Mouse (Mus musculus) skeletal muscle tissue, postnatal 0 days (tissue): ENCODE results near the gene Abhd5. TPM values are rescaled to one million over a fixed set of nuclear protein-coding genes. Genes with fewer than 3 reads are reported as not detected.

Experiments
- polyA plus RNA-seq: library from polyadenylated mRNA; unstranded; fragments of >200 nt; fragmentation: Nextera tagmentation; extraction: Ambion mirVana; gene quantifications from 2 replicates; pipeline ENCODE4 v1.2.1, GENCODE M21; 2015

The Abhd5 gene
- 17.8 and 41.2 TPM in 2 replicates for polyA plus RNA-seq

GRCm38 (mm10) chr9:122351303-122352024, at the start of gene Abhd5:
Abhd5 (plus strand) TSS chr9:122351608.

Other genes starting within 250 kb of the Abhd5 start
- gene Snrk, start 234.3 kb upstream of the Abhd5 start, polyA plus RNA-seq, result 30.5 and 35.4 TPM in 2 replicates
- 29.8 and 35.2 TPM in 2 replicates for gene Ano10, start 57.2 kb upstream of the Abhd5 start, polyA plus RNA-seq